Mouse (Mus musculus) heart, embryonic 15.5 days (tissue): ENCODE data around the gene Slc5a2. TPM values are rescaled to one million over a fixed set of nuclear protein-coding genes. Genes with fewer than 3 reads are reported as not detected.

ENCODE experiments used
- ATAC-seq: fragments of 200-750 bp; cut with Nextera tagmentation; replicated peaks from 2 replicates; pipeline ENCODE4 v1.8.0; 2017; ENCODE audit warnings: low read depth, moderate TSS enrichment; ENCODE audit not compliant: insufficient number of reproducible peaks, insufficient read depth, low FRiP score
- H3K27ac ChIP-seq: fragments of 300-500 bp; sonication (generic); 2 replicates; pipeline ENCODE4 v1.5.1; 2015; ENCODE audit warnings: mild to moderate bottlenecking, inconsistent platforms
- H3K27me3 ChIP-seq: fragments of 300-500 bp; sonication (generic); 2 replicates; pipeline ENCODE4 v1.6.1; 2015; ENCODE audit warnings: inconsistent platforms
- H3K36me3 ChIP-seq: fragments of 300-500 bp; sonication (generic); 2 replicates; pipeline ENCODE4 v1.6.1; 2015; ENCODE audit warnings: mild to moderate bottlenecking, inconsistent platforms
- H3K4me1 ChIP-seq: fragments of 300-500 bp; sonication (generic); replicated peaks from 2 replicates; pipeline ENCODE4 v1.6.1; 2015; ENCODE audit warnings: inconsistent platforms
- H3K4me2 ChIP-seq: fragments of 300-500 bp; sonication (generic); 2 replicates; pipeline ENCODE4 v1.6.1; 2015; ENCODE audit warnings: inconsistent platforms, mild to moderate bottlenecking, moderate library complexity
- H3K4me3 ChIP-seq: fragments of 300-500 bp; sonication (generic); 2 replicates; pipeline ENCODE4 v1.5.1; 2015; ENCODE audit warnings: mild to moderate bottlenecking, inconsistent platforms
- H3K9ac ChIP-seq: fragments of 300-500 bp; sonication (generic); 2 replicates; pipeline ENCODE4 v1.6.1; 2015; ENCODE audit warnings: mild to moderate bottlenecking, inconsistent platforms
- H3K9me3 ChIP-seq: fragments of 300-500 bp; sonication (generic); replicated peaks from 2 replicates; pipeline ENCODE4 v1.6.1; 2016; ENCODE audit warnings: inconsistent platforms
- WGBS: fragments of 180-500 bp; shearing (Covaris S2); methylation state at CpG from one replicate; pipeline ENCODE4 v1.1.7; 2015; ENCODE audit warnings: mixed read lengths; 5-methylcytosine and 5-hydroxymethylcytosine counted together
- polyA plus RNA-seq: library from polyadenylated mRNA; unstranded; fragments of >200 nt; fragmentation: Nextera tagmentation; extraction: Ambion mirVana; gene quantifications from 2 replicates; pipeline ENCODE4 v1.2.1, GENCODE M21; 2015

Gene Slc5a2
- polyA plus RNA-seq, 1 experiment from 2014 or later = not detected

- no peaks in the 10 kb centered on the region for H3K27me3 ChIP-seq
- peaks cover 20% of the 10 kb centered on the region for H3K4me1 ChIP-seq
- peaks cover 33% of the 10 kb centered on the region for H3K36me3 ChIP-seq
- H3K27ac ChIP-seq = no peak overlapping the region
- H3K9me3 ChIP-seq = no peaks in the 10 kb centered on the region
- WGBS = 90% methylated on average over 27 of the region's 27 CpGs
- no peak overlapping the region for H3K4me2 ChIP-seq
- H3K4me3 ChIP-seq = no peak overlapping the region
- ATAC-seq = no peak
- H3K9ac ChIP-seq = no peak overlapping the region
Observed at GRCm38 (mm10) chr7:128240131-128240784, 25.2 kb upstream of the Slc5a2 start.

- Histone ChIP-seq H3K36me3 (peaks cover 33% of the 10 kb centered on the region), H3K9ac (no peak overlapping the region), H3K9me3 (no peaks in the 10 kb centered on the region), H3K4me2 (no peak overlapping the region), H3K27ac (no peak overlapping the region), H3K4me1 (peaks cover 26% of the 10 kb centered on the region), H3K27me3 (no peaks in the 10 kb centered on the region), H3K4me3 (no peak overlapping the region)
- 94% methylated on average over 16 of the region's 16 CpGs for WGBS
- ATAC-seq = no peak
Observed at GRCm38 (mm10) chr7:128242331-128242730, 23.1 kb upstream of the Slc5a2 start.

GRCm38 (mm10) chr7:128243921-128244320 lies 21.5 kb upstream of the Slc5a2 start:
- Histone ChIP-seq H3K4me1 (peaks cover 33% of the 10 kb centered on the region), H3K4me3 (no peak overlapping the region), H3K27me3 (no peaks in the 10 kb centered on the region), H3K9me3 (no peaks in the 10 kb centered on the region), H3K36me3 (peaks cover 36% of the 10 kb centered on the region), H3K27ac (0 out of 2 replicates have a peak overlapping the region, but pooled peaks have one; percentile 3), H3K4me2 (no peak overlapping the region), H3K9ac (no peak overlapping the region)
- no peak for ATAC-seq
- 77% methylated on average over 10 of the region's 10 CpGs for WGBS

GRCm38 (mm10) chr7:128244410-128245025 lies 20.9 kb upstream of the Slc5a2 start:
- ATAC-seq = no peak
- Histone ChIP-seq H3K9me3 (no peaks in the 10 kb centered on the region), H3K9ac (no peak overlapping the region), H3K27me3 (no peaks in the 10 kb centered on the region), H3K27ac (0 out of 2 replicates have a peak overlapping the region, but pooled peaks have one; percentile 3), H3K36me3 (peaks cover 42% of the 10 kb centered on the region), H3K4me3 (no peak overlapping the region), H3K4me1 (peaks cover 31% of the 10 kb centered on the region), H3K4me2 (no peak overlapping the region)
- 91% methylated on average over 18 of the region's 18 CpGs for WGBS

- Histone ChIP-seq H3K27me3 (no peaks in the 10 kb centered on the region), H3K4me1 (peaks cover 37% of the 10 kb centered on the region), H3K27ac (peak overlapping the region; percentile 97), H3K9ac (0 out of 2 replicates have a peak overlapping the region, but pooled peaks have one; percentile 73), H3K4me2 (no peak overlapping the region), H3K36me3 (peaks cover 42% of the 10 kb centered on the region), H3K9me3 (no peaks in the 10 kb centered on the region), H3K4me3 (0 out of 2 replicates have a peak overlapping the region, but pooled peaks have one; percentile 67)
- ATAC-seq = no peak
- WGBS = 87% methylated on average over 4 of the region's 4 CpGs
Observed at GRCm38 (mm10) chr7:128245547-128245946, 19.9 kb upstream of the Slc5a2 start.

- peaks cover 47% of the 10 kb centered on the region for H3K36me3 ChIP-seq
- H3K4me2 ChIP-seq = peak within 1 kb of the TSS; percentile 77
- H3K4me1 ChIP-seq = peaks cover 37% of the 10 kb centered on the region
- no peaks in the 10 kb centered on the region for H3K9me3 ChIP-seq
- no peaks in the 10 kb centered on the region for H3K27me3 ChIP-seq
- peak within 1 kb of the TSS; percentile 97 for H3K27ac ChIP-seq
- peak; percentile 86 for ATAC-seq
- H3K9ac ChIP-seq = peak within 1 kb of the TSS; percentile 73
- H3K4me3 ChIP-seq = peak within 1 kb of the TSS; percentile 67
- WGBS = 3% methylated on average over 30 of the region's 30 CpGs
Observed at GRCm38 (mm10) chr7:128246496-128247391, 18.7 kb upstream of the Slc5a2 start, which contains the start of gene Tgfb1i1. Tgfb1i1 (plus strand) TSS chr7:128246812.

GRCm38 (mm10) chr7:128247443-128247842 lies 18.0 kb upstream of the Slc5a2 start:
- peak overlapping the region; percentile 73 for H3K9ac ChIP-seq
- 2% methylated on average over 13 of the region's 13 CpGs for WGBS
- peak overlapping the region; percentile 67 for H3K4me3 ChIP-seq
- H3K4me1 ChIP-seq = peaks cover 43% of the 10 kb centered on the region
- H3K36me3 ChIP-seq = peaks cover 54% of the 10 kb centered on the region
- no peaks in the 10 kb centered on the region for H3K9me3 ChIP-seq
- peak overlapping the region; percentile 77 for H3K4me2 ChIP-seq
- peak; percentile 67 for ATAC-seq
- no peaks in the 10 kb centered on the region for H3K27me3 ChIP-seq
- peak overlapping the region; percentile 97 for H3K27ac ChIP-seq

- Histone ChIP-seq H3K27me3 (no peaks in the 10 kb centered on the region), H3K9ac (peak overlapping the region; percentile 73), H3K4me2 (peak overlapping the region; percentile 77), H3K27ac (no peak overlapping the region), H3K9me3 (no peaks in the 10 kb centered on the region), H3K36me3 (peaks cover 55% of the 10 kb centered on the region), H3K4me1 (peaks cover 47% of the 10 kb centered on the region), H3K4me3 (peak overlapping the region; percentile 67)
- WGBS = 70% methylated on average over 10 of the region's 10 CpGs
- ATAC-seq = no peak
Observed at GRCm38 (mm10) chr7:128248081-128249042, 17.1 kb upstream of the Slc5a2 start.

GRCm38 (mm10) chr7:128249998-128250397 lies 15.5 kb upstream of the Slc5a2 start:
- Histone ChIP-seq H3K4me2 (no peak overlapping the region), H3K4me3 (no peak overlapping the region), H3K27ac (no peak overlapping the region), H3K9me3 (no peaks in the 10 kb centered on the region), H3K9ac (no peak overlapping the region), H3K4me1 (peaks cover 47% of the 10 kb centered on the region), H3K27me3 (no peaks in the 10 kb centered on the region), H3K36me3 (peaks cover 51% of the 10 kb centered on the region)
- WGBS = 84% methylated on average over 5 of the region's 5 CpGs
- no peak for ATAC-seq

- Histone ChIP-seq H3K9me3 (no peaks in the 10 kb centered on the region), H3K27me3 (no peaks in the 10 kb centered on the region), H3K4me2 (no peak overlapping the region), H3K4me3 (no peak overlapping the region), H3K4me1 (peaks cover 41% of the 10 kb centered on the region), H3K27ac (no peak overlapping the region), H3K36me3 (peaks cover 51% of the 10 kb centered on the region), H3K9ac (no peak overlapping the region)
- ATAC-seq = no peak
- WGBS = 66% methylated on average over 12 of the region's 12 CpGs
Observed at GRCm38 (mm10) chr7:128251946-128252345, 13.5 kb upstream of the Slc5a2 start.
